Mouse (Mus musculus): Measurements from ENCODE around the gene Rab6a.

Rab6a gene

GRCm38 (mm10) chr7:100684081-100684480 is 76.9 kb downstream of the Rab6a start:
- no peak for DNase-seq

DNA sequence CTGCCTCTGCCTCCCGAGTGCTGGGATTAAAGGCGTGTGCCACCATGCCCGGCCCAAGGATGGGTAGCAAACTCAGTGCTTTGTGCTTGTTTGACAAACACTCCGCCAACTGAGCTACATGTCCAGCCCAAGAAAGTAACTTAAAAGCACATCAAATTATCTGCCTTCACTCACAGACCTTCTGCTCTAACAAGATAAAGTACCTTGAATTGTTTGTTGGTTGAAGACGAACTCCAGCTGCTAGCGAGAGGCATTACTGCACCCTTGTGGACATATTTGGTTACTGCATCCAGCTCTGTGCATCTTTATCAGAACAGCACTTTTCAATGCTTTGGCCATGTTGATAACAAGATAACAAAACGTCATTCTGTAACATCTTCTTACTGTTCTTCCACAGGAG is 77.3 kb downstream of the Rab6a start:
- DNase-seq, result peak; percentile 71 to 81

GRCm38 (mm10) chr7:100685061-100686030 is 78.1 kb downstream of the Rab6a start:
- peak; percentile 91 for DNase-seq

- DNase-seq, result no peak
These were observed 81.3 kb downstream of the Rab6a start for GRCm38 (mm10) chr7:100688471-100688870.
